Mouse (Mus musculus): Measurements from ENCODE around the gene Rpp30.

DNA sequence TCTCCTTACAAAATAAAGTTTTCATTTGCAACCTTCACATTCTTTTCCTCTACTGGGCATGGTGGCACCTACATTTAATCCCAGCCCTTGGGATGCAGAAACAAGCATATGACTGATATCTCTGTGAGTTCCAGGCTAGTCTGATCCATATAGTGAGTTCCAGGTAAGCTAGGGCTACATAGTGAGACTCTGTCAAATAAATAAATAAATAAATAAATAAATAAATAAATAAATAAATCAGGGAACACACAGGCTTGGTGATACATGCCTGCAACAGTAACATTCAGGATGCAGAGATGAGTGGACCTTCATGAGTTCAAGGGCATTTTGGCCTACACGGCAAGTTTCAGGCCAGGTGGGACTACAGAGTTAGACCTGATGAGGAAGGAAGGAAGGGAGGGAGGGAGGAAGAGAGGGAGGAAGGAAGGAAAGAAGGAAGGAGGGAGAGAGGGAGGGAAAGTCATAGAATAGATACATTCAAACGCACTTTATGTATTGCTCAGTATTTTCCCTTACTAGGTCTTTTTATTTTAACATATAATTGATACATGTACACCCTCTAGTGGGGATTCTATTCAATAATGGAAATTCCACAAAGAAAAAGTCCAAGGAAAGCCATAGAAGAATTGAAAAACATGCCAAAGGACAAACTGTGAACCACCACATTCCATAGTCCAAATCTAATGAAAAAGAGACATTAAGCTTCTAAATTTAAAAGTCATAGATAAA, 20.6 kb upstream of the Rpp30 start:
- no peak for TF ChIP-seq TAL1 (IDR thresholded peaks at IDR 0.05; ENCODE audit: low read length)
- TF ChIP-seq GATA1 (IDR thresholded peaks at IDR 0.05; ENCODE audit: low read length), result no peak

Data from erythroblast, embryonic 14.5 days (primary cell).